In genomic region chrX:13071776-13072460, GRCm38 (mm10) we compare ENCODE assay signal across 8 mouse cellular contexts. TPM values are rescaled to one million over a fixed set of nuclear protein-coding genes. Genes with fewer than 3 reads are reported as not detected.
DNase-seq lines count a peak whose midpoint lies in the region; ATAC-seq lines count a peak whose summit lies in the region.

No protein-coding gene starts in this region.

- H3K27me3 ChIP-seq in hindbrain, embryonic 15.5 days: no peaks in the 10 kb centered on the region

- H3K9me3 ChIP-seq in hindbrain, embryonic 15.5 days: no peaks in the 10 kb centered on the region

- H3K36me3 ChIP-seq in hindbrain, embryonic 15.5 days: no peaks in the 10 kb centered on the region

- H3K4me2 ChIP-seq in hindbrain, embryonic 15.5 days: peak overlapping the region; percentile 54

- peak; percentile 70 for DNase-seq in NIH3T3 (ENCODE audit: low read depth)
- peak; percentile 70 to 72 for DNase-seq in cerebellum, postnatal 10 days
- peak; percentile 39 to 62 for DNase-seq in frontal cortex, postnatal 36 days (ENCODE audit: low spot score in 2 of 2)
- DNase-seq in left cerebral cortex, adult 18-20 months (ENCODE audit: low spot score in 2 of 2): peak; percentile 37 to 58
- peak; percentile 78 to 83 for DNase-seq in lung, postnatal 4 days
- DNase-seq in retina, postnatal 1 day: peak; percentile 73
- peak; percentile 63 for DNase-seq in urinary bladder, adult 2 months (ENCODE audit: low spot score)

- peak; percentile 16 for ATAC-seq in hindbrain, embryonic 15.5 days (ENCODE audit: low FRiP score, low read depth)

- H3K4me1 ChIP-seq in hindbrain, embryonic 15.5 days (replicated peaks): peaks cover 3% of the 10 kb centered on the region; the same call in 1 of the 2 replicates

- WGBS in hindbrain, embryonic 15.5 days: 20% methylated on average over 51 of the region's 67 CpGs

- peak overlapping the region; percentile 70 for H3K4me3 ChIP-seq in hindbrain, embryonic 15.5 days

- H3K27ac ChIP-seq in hindbrain, embryonic 15.5 days (replicated peaks): peak overlapping the region; percentile 94

- H3K9ac ChIP-seq in hindbrain, embryonic 15.5 days: peak overlapping the region; percentile 86

RNA-seq across cellular contexts. Expression of gene Usp9x, which starts 0.6 kb away (rescaled TPM):
- polyA plus RNA-seq in hindbrain, embryonic 15.5 days (2015; fragmentation: Nextera tagmentation; extraction: Ambion mirVana): 31.1 and 35.5 TPM in 2 replicates
- total RNA-seq in left cerebral cortex, adult 18-20 months (2021): 100 to 1,000 TPM; 233 to 252 TPM
- 36.4 and 41.4 TPM in 2 replicates for polyA plus RNA-seq in urinary bladder, adult 2 months (2012; rRNA removed)

Comparison
In these comparisons a context has a peak if more than half of its experiments do, and no peak if none do; other contexts are left out.
1. Peak in every context shown above with its lines: DNase-seq, ATAC-seq, H3K4me3 ChIP-seq and H3K27ac ChIP-seq.